Mouse (Mus musculus) left cerebral cortex, postnatal 10 days (tissue): ENCODE data around the gene Exoc7. TPM values are rescaled to one million over a fixed set of nuclear protein-coding genes. Genes with fewer than 3 reads are reported as not detected.
"Not testable (repeated sequence)": the region's sequence is repeated elsewhere in the genome, so short reads cannot be mapped to it uniquely, and the experiment has no call there.

Experiments
- DNase-seq, 2 experiments: peaks; one replicate each; pipeline ENCODE4 v3.0.0; 2021 to 2022; ENCODE audit warnings: low spot score in 2 of 2, mixed read lengths in 1 of 2; ENCODE audit errors: extremely low spot score in 1 of 2
- intact Hi-C: fragments of 180-260 bp; cut with DNase I; formaldehyde crosslinking; loops from one replicate; pipeline ENCODE4 v1.15.1; 2025
- total RNA-seq, 2 experiments: library from RNA; stranded (reverse); gene quantifications; 2 replicates each; pipeline ENCODE4 v1.2.3; 2021

The Exoc7 gene
- total RNA-seq, 2 experiments from 2014 or later: 96.6 to 97.9 TPM

- DNase-seq: no peak
- intact Hi-C loops: no loop called here
Observed at GRCm38 (mm10) chr11:116285770-116286191, 21.3 kb downstream of the Exoc7 start.

- intact Hi-C loops: no loop called here
- DNase-seq: no peak
Observed at GRCm38 (mm10) chr11:116283982-116284381, 23.1 kb downstream of the Exoc7 start.

- intact Hi-C loops: no loop called here
Observed at GRCm38 (mm10) chr11:116282912-116283521, 24.0 kb downstream of the Exoc7 start.

GRCm38 (mm10) chr11:116282089-116282488, 24.9 kb downstream of the Exoc7 start:
- intact Hi-C loops: no loop called here
- no peak for DNase-seq

More at GRCm38 (mm10) chr11:116282912-116283521, 24.0 kb downstream of the Exoc7 start:
- no peak for DNase-seq

- DNase-seq: no peak
Observed at GRCm38 (mm10) chr11:116281671-116282070, 25.4 kb downstream of the Exoc7 start.

GRCm38 (mm10) chr11:116280751-116281663, 26.0 kb downstream of the Exoc7 start, which contains the start of gene Galr2:
Galr2 (plus strand) TSS chr11:116280939.
- intact Hi-C loops: no loop called here
- no peak for DNase-seq

More at GRCm38 (mm10) chr11:116281671-116282070, 25.4 kb downstream of the Exoc7 start:
- intact Hi-C loops: no loop called here

- intact Hi-C loops, DNase-seq: not testable (repeated sequence)
Observed at GRCm38 (mm10) chr11:116277184-116277583, 29.8 kb downstream of the Exoc7 start.

GRCm38 (mm10) chr11:116274045-116274666, 32.9 kb downstream of the Exoc7 start, which contains the start of gene Srp68:
Srp68 (minus strand) TSS chr11:116274217.
- intact Hi-C loops: no loop called here
- DNase-seq: peak; percentile 93 to 95

- intact Hi-C loops: no loop called here
- DNase-seq: no peak
Observed at GRCm38 (mm10) chr11:116273469-116274044, 33.5 kb downstream of the Exoc7 start.

- DNase-seq: no peak
- intact Hi-C loops: no loop called here
Observed at GRCm38 (mm10) chr11:116272589-116273468, 34.2 kb downstream of the Exoc7 start.

- intact Hi-C loops: no loop called here
Observed at GRCm38 (mm10) chr11:116269560-116269959, 37.5 kb downstream of the Exoc7 start.

GRCm38 (mm10) chr11:116268313-116268712, 38.7 kb downstream of the Exoc7 start:
- intact Hi-C loops: no loop called here
- DNase-seq: no peak

More at GRCm38 (mm10) chr11:116269560-116269959, 37.5 kb downstream of the Exoc7 start:
- DNase-seq: no peak

GRCm38 (mm10) chr11:116267637-116268036, 39.4 kb downstream of the Exoc7 start:
- intact Hi-C loops: no loop called here
- no peak for DNase-seq

GRCm38 (mm10) chr11:116265850-116266249, 41.2 kb downstream of the Exoc7 start:
- no peak for DNase-seq
- intact Hi-C loops: no loop called here

GRCm38 (mm10) chr11:116265352-116265751, 41.7 kb downstream of the Exoc7 start:
- peak in 1 of 2 experiments; percentile 33 for DNase-seq
- intact Hi-C loops: no loop called here

- DNase-seq: no peak
- intact Hi-C loops: no loop called here
Observed at GRCm38 (mm10) chr11:116260259-116260658, 46.8 kb downstream of the Exoc7 start.

GRCm38 (mm10) chr11:116259461-116259860, 47.6 kb downstream of the Exoc7 start:
- DNase-seq: no peak
- intact Hi-C loops: no loop called here
